Mouse (Mus musculus) embryonic fibroblast, embryonic 13.5 days (primary cell): ENCODE data around the gene Tnik.

Experiments
- CTCF ChIP-seq: IDR thresholded peaks from 2 replicates; pipeline ENCODE4 v1.5.1; 2011; ENCODE audit warnings: mild to moderate bottlenecking, control low read depth, low read length, moderate library complexity, borderline replicate concordance; ENCODE audit not compliant: insufficient read depth
- POLR2A ChIP-seq: IDR thresholded peaks from 2 replicates; pipeline ENCODE4 v1.6.1; 2011; ENCODE audit warnings: low read depth, mild to moderate bottlenecking, control low read depth, low read length, moderate library complexity

- TF ChIP-seq CTCF, result no peak
- no peak for TF ChIP-seq POLR2A
Measured at GRCm38 (mm10) chr3:28585750-28586465, 322.9 kb downstream of the Tnik start.
